Mouse (Mus musculus) forebrain, embryonic 12.5 days (tissue): ENCODE measurements at regions not wholly inside any gene's neighbourhood (a gene's known extent, or its start where the extent isn't known, plus 50 kb on each side); places are given as distances from the start of the nearest gene placed in this dataset.

ENCODE experiments used
- ATAC-seq: fragments of 200-750 bp; cut with Nextera tagmentation; 2 replicates; pipeline ENCODE4 v1.8.0; 2017; ENCODE audit warnings: moderate TSS enrichment; ENCODE audit not compliant: low FRiP score
- H3K27ac ChIP-seq: fragments of 300-500 bp; sonication (generic); 2 replicates; pipeline ENCODE4 v1.5.1; 2016; ENCODE audit warnings: mild to moderate bottlenecking
- H3K27me3 ChIP-seq: fragments of 300-500 bp; sonication (generic); 2 replicates; pipeline ENCODE4 v1.6.1; 2016; ENCODE audit warnings: mild to moderate bottlenecking
- H3K36me3 ChIP-seq: fragments of 300-500 bp; sonication (generic); replicated peaks from 2 replicates; pipeline ENCODE4 v1.6.1; 2016; ENCODE audit warnings: mild to moderate bottlenecking
- H3K4me1 ChIP-seq: fragments of 300-500 bp; sonication (generic); 2 replicates; pipeline ENCODE4 v1.6.1; 2016
- H3K4me2 ChIP-seq: fragments of 300-500 bp; sonication (generic); 2 replicates; pipeline ENCODE4 v1.6.1; 2016; ENCODE audit warnings: mild to moderate bottlenecking, moderate library complexity
- H3K4me3 ChIP-seq: fragments of 300-500 bp; sonication (generic); replicated peaks from 2 replicates; pipeline ENCODE4 v1.5.1; 2016; ENCODE audit warnings: mild to moderate bottlenecking
- H3K9ac ChIP-seq: fragments of 300-500 bp; sonication (generic); 2 replicates; pipeline ENCODE4 v1.6.1; 2016; ENCODE audit warnings: mild to moderate bottlenecking
- H3K9me3 ChIP-seq: fragments of 300-500 bp; sonication (generic); 2 replicates; pipeline ENCODE4 v1.6.1; 2016
- WGBS: fragments of 180-500 bp; shearing (Covaris S2); methylation state at CpG from one replicate; pipeline ENCODE4 v1.1.7; 2016; 5-methylcytosine and 5-hydroxymethylcytosine counted together

DNA sequence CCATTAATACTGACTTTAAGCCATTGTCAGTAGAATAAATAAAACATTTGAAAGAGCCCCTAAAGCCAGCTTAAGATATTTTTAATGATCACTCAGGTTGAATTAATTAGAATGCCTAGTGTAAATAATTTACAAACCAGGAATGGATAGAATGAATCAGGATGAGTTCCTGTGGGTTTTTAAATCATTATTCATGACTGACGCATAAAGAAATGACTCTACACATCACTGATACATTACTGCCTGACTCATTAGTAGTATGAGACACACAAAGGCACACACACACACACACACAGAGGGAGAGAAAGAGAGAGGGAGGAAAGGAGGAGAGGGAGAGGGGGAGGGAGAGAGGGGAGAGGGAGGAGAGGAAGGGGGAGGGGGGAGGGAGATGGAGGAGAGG, 612.0 kb downstream of the Ipmk start:
- ATAC-seq = no peak
- Histone ChIP-seq H3K9me3 (no peaks in the 10 kb centered on the region), H3K36me3 (no peaks in the 10 kb centered on the region), H3K4me3 (no peak overlapping the region), H3K27me3 (no peaks in the 10 kb centered on the region), H3K4me2 (no peak overlapping the region), H3K9ac (no peak overlapping the region), H3K27ac (no peak overlapping the region), H3K4me1 (no peaks in the 10 kb centered on the region)
- WGBS = 77% methylated on average over 1 of the region's 1 CpGs

DNA sequence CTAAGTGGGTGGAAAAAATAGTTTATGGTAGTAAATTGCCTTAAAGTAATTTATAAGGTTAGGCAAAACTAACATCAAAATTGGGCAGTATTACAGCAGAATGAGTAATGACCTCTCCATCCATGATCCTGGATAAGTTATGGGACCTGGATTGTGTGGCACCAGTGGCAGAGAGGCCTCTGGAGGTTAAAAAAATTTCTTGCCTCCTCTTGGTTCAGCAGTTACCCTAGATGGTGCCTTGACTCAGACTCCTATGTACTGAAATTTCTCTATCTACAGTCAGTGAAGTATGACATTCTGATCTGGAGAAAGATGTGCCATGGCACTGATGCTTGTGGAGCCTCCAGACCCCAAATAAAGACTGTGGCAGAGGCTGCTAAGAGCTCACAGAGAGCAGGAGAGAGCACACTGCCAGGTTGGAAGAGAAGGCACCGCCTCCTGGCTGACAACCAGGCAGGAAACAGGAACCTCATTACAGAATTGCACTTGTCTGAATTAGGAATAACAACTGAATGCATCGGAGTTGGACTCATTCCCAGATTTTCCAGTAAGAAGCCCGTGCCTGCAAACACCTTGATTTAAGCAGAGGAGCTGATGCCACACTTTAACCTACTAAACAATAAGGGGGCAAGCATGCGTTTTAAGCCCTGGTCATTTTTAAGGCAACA, 613.0 kb downstream of the Ipmk start:
- Histone ChIP-seq H3K4me3 (no peak overlapping the region), H3K4me1 (no peaks in the 10 kb centered on the region), H3K9me3 (no peaks in the 10 kb centered on the region), H3K4me2 (no peak overlapping the region), H3K27me3 (no peaks in the 10 kb centered on the region), H3K27ac (no peak overlapping the region), H3K9ac (no peak overlapping the region), H3K36me3 (no peaks in the 10 kb centered on the region)
- WGBS = 64% methylated on average over 4 of the region's 4 CpGs
- ATAC-seq = peak; percentile 39; the same call in 1 of the 2 replicates

DNA sequence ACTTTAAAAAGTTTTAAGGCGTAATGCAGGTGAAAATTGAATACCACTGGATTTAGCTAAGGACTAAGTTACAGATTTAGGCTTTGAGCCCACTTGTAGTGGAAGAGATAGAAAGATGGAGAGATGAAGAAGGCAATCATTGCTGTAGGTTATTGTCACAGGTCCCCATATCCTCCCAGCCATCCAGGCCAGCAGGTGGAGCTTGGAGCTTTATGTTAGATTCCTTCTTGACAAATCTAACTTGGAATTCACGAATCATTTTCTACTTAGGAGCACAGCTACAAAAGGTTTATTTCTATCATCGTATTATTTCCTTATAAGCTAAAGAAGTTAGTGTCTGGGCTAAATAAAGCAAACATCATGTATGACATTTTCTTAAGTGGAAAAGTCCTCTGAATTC, 630.5 kb downstream of the Ipmk start:
- Histone ChIP-seq H3K36me3 (no peaks in the 10 kb centered on the region), H3K27me3 (no peaks in the 10 kb centered on the region), H3K27ac (no peak overlapping the region), H3K9me3 (no peaks in the 10 kb centered on the region), H3K4me1 (no peaks in the 10 kb centered on the region), H3K9ac (no peak overlapping the region), H3K4me2 (no peak overlapping the region), H3K4me3 (no peak overlapping the region)
- ATAC-seq = no peak
- 89% methylated on average over 3 of the region's 3 CpGs for WGBS

DNA sequence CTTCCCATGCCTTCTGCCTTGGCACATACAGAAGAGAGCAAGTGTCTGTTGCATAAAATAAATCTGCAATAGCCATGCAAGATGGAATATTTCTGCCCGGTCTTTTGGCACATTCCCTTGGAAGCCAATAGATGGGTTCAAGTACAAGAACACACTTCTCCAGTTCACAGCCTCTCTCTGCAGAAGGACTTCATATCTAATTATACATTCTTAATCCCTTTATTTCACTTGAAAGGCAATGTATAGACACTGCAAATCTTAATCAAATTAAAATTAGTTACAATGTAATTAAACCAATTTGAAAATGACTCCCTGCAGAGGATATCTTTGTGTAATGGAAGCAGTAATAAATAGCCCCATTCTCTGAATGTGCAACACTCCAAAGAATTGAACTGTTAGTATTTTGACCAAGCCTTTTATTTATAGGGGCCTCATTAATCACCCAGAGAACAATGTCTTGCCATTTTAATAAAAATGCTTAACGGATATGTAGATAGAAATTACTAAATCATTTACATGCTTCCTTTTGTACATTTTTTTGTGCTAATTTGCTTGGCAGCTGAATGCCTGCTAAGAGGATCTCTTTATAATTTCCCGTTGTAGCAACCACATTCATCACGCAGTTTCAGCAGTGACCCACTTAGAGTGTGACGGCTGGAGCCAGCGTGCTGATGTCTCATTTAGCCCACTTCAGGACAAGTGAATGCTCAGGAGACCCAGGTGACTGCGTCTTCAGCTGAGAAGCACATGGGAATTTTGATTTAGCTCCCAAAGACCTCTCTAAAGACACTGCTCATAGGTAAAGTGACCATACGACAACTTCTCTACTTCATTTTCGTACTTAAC, 651.5 kb upstream of the Zwint start:
- H3K27me3 ChIP-seq = no peaks in the 10 kb centered on the region
- peak; percentile 53; the same call in 1 of the 2 replicates for ATAC-seq
- no peak overlapping the region for H3K4me3 ChIP-seq
- H3K4me1 ChIP-seq = no peaks in the 10 kb centered on the region
- no peaks in the 10 kb centered on the region for H3K36me3 ChIP-seq
- no peak overlapping the region for H3K4me2 ChIP-seq
- H3K9me3 ChIP-seq = no peaks in the 10 kb centered on the region
- H3K27ac ChIP-seq = no peak overlapping the region
- no peak overlapping the region for H3K9ac ChIP-seq
- WGBS = 48% methylated on average over 9 of the region's 9 CpGs
